Mouse (Mus musculus) olfactory bulb, adult 2 months (tissue): ENCODE measurements around the gene Adra2a. TPM values are rescaled to one million over a fixed set of nuclear protein-coding genes. Genes with fewer than 3 reads are reported as not detected.

Source experiments
- H3K27ac ChIP-seq: fragments of 200-500 bp; 2 replicates; pipeline ENCODE4 v1.5.1; 2012; ENCODE audit warnings: low read depth, low read length; ENCODE audit not compliant: insufficient read depth
- H3K4me1 ChIP-seq: fragments of 200-500 bp; 2 replicates; pipeline ENCODE4 v1.6.1; 2012; ENCODE audit warnings: low read length; ENCODE audit not compliant: control insufficient read depth, insufficient read depth
- H3K4me3 ChIP-seq: fragments of 200-500 bp; 2 replicates; pipeline ENCODE4 v1.5.1; 2012; ENCODE audit warnings: mild to moderate bottlenecking, low read depth, low read length, moderate library complexity; ENCODE audit not compliant: insufficient read depth
- CTCF ChIP-seq: fragments of 200-500 bp; IDR thresholded peaks from 2 replicates; pipeline ENCODE4 v1.5.1; 2012; ENCODE audit warnings: low read depth, mild to moderate bottlenecking, low read length, moderate library complexity; ENCODE audit not compliant: insufficient read depth
- POLR2A ChIP-seq: fragments of 200-500 bp; IDR thresholded peaks from 2 replicates; pipeline ENCODE4 v1.6.1; 2012; ENCODE audit warnings: mild to moderate bottlenecking, low read depth, low read length, moderate library complexity; ENCODE audit not compliant: insufficient read depth
- WGBS: fragments of 180-500 bp; shearing (Covaris S2); methylation state at CpG from one replicate; pipeline ENCODE4 v1.1.7; 2018; 5-methylcytosine and 5-hydroxymethylcytosine counted together
- polyA plus RNA-seq: library from polyadenylated mRNA; stranded (reverse); fragments of >200 nt; gene quantifications from 2 replicates; pipeline ENCODE4 v1.2.4, GENCODE M21; 2012; ENCODE audit warnings: low replicate concordance; ENCODE audit not compliant: missing spikeins, insufficient read depth, insufficient read length

The Adra2a gene
- not detected in 2 replicates for polyA plus RNA-seq

DNA sequence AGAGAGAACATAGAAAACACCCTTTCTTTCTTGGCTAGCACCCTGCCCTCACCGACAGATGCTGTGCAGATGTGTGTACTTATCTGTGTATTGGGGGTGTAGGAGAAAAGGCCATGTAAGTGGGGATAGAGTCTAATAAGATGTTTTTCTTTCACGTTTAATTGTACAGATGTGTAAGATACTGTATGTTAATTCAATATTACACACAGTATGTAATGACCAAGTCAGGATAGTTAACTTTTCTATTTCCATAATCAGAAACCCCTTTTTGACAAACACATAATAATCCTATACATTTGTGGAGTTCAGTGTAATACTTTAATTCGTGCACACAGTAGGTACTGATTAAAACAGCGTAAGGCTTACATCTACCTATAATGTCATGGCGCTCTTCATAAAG, at the start of gene Adra2a:
Gene Adra2a, plus strand, starts transcription at position 301 of the 400 bp plus-strand sequence.
- TF ChIP-seq CTCF, result no peak
- no peak for TF ChIP-seq POLR2A
- H3K27ac ChIP-seq, result no peak within 1 kb of the TSS
- WGBS, result 77% methylated on average over 5 of the region's 5 CpGs

DNA sequence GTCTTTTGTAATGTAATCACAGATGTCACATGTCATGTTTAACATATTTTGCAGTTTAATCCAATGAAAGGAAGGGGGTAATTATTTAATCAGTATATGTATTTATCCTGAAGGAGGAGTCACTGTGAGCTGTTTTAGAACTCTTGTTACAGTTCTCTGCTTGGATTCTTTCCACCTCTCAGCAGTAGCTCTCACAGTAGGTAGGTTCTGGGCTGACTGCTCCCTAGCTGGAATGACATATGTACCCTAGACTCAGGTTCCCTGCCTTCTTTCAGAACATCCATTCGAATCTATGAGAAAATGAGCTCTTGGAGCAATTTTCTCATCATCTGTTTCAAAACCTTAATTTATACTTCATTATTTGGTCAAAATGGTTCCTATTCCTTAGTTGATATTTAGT, 49.7 kb upstream of the Adra2a start:
- 74% methylated on average over 1 of the region's 1 CpGs for WGBS
- TF ChIP-seq POLR2A (no peak), CTCF (no peak)
- H3K4me3 ChIP-seq, result no peak overlapping the region
- no peaks in the 10 kb centered on the region; the same call in 1 of the 2 replicates for H3K4me1 ChIP-seq
- H3K27ac ChIP-seq, result no peak overlapping the region

More for the DNA sequence above, at the start of gene Adra2a:
- H3K4me3 ChIP-seq, result peak within 1 kb of the TSS; percentile 48
- peaks cover 26% of the 10 kb centered on the region for H3K4me1 ChIP-seq

DNA sequence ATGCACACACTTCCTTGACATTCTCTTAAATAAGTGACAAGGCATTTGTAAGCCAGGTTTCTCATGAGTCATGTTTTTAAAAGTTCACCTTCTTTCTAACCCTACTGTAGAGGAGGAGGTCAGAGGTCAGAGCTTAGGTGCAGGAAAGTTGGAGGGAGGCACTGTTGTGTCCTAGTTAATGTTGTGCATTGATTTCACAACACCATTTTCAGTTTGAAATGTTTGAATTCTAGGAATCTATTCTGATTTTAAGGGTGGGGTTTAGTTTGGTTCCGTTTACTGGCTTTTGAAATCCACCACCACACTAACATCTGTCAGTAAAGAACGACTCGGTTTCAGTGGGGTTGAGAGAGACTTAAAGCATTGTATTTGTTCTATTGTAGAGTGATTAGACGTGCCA, 33.0 kb upstream of the Adra2a start:
- TF ChIP-seq CTCF (no peak), POLR2A (no peak)
- WGBS, result 74% methylated on average over 4 of the region's 4 CpGs
- no peak overlapping the region for H3K4me3 ChIP-seq
- H3K27ac ChIP-seq, result no peak overlapping the region
- H3K4me1 ChIP-seq, result no peaks in the 10 kb centered on the region

DNA sequence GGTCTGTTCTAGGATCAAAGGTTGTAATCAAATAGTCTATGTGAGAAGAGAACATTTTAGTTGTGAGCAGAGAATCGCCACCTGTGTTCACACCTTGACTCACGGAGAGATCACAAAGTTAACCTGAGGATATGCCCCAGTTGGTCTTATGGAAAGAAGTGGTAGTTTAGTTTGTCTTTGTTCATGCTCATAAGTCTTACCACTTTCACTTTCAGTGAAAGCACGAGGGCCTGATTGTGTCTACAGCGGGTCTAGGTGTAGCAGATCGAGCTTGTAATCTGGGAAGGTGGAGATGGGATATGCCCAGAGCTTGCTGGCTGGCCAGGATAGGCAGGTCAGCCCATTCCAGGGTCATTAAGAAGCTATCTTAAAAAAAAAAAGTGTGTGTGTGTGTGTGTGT, 29.0 kb upstream of the Adra2a start:
- TF ChIP-seq CTCF, result no peak
- no peaks in the 10 kb centered on the region for H3K4me1 ChIP-seq
- H3K27ac ChIP-seq, result no peak overlapping the region
- no peak overlapping the region for H3K4me3 ChIP-seq
- 95% methylated on average over 5 of the region's 5 CpGs for WGBS

DNA sequence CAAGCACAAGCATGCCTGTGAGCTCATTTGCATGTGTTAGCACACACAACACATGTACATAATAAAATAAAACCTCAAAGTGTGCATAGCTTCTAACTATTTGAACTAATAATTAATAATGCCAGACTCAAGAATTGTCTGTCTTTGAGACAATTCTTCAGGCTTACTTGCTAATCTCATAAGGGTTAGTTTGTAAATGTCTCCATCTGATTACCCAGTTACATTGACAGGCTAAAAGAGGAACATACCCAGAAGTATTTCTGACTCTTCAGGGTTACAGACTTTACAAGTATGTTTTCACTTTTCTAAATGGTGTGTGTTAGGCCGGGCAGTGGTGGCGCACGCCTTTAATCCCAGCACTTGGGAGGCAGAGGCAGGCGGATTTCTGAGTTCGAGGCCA, 28.4 kb upstream of the Adra2a start:
- H3K27ac ChIP-seq, result no peak overlapping the region
- 96% methylated on average over 5 of the region's 5 CpGs for WGBS
- TF ChIP-seq POLR2A, result no peak
- no peak for TF ChIP-seq CTCF
- H3K4me3 ChIP-seq, result no peak overlapping the region
- no peaks in the 10 kb centered on the region for H3K4me1 ChIP-seq

DNA sequence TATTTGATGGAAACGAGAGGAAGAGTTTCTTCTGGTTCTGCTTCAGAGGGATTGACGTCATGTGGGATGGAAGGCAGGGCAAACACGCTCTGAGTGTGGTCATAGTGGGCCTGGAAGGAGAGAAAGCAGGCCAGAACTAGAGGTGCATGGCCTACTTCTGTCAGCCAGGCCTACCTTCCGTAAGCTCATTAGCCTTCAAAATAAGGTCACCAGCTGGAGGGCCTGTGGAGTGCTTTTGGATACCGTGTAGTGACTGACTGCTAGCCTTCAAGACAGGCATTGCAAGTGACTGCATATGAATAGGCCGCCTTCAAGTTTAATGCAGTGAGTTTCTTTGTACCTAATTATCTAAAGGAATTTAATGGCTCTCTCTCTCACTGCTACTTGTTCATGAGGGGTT, 8.9 kb upstream of the Adra2a start:
- TF ChIP-seq CTCF (no peak), POLR2A (no peak)
- no peaks in the 10 kb centered on the region for H3K4me1 ChIP-seq
- no peak overlapping the region for H3K4me3 ChIP-seq
- 61% methylated on average over 6 of the region's 6 CpGs for WGBS
- no peak overlapping the region for H3K27ac ChIP-seq

DNA sequence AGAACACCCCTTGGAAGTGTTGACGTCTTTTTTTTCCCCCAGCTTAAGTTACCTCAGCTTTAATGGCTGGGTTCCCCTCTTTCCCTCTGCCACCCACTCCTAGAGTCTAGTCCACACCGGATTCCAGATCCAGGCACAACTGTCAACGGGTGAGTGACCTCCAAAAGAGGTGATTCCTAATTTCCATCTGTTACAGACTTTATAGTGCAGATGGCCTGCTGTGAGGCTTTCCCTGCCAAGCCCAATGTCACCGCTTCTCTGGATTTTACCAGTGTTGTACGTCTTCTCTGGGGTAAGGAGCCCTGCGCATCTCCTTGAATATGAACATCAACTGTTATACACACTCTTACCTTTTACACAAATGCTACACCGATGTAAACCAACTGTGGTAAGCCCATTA, 4.5 kb upstream of the Adra2a start:
- H3K27ac ChIP-seq, result no peak overlapping the region
- peaks cover 4% of the 10 kb centered on the region for H3K4me1 ChIP-seq
- TF ChIP-seq CTCF (no peak), POLR2A (no peak)
- 73% methylated on average over 7 of the region's 7 CpGs for WGBS
- H3K4me3 ChIP-seq, result no peak overlapping the region

DNA sequence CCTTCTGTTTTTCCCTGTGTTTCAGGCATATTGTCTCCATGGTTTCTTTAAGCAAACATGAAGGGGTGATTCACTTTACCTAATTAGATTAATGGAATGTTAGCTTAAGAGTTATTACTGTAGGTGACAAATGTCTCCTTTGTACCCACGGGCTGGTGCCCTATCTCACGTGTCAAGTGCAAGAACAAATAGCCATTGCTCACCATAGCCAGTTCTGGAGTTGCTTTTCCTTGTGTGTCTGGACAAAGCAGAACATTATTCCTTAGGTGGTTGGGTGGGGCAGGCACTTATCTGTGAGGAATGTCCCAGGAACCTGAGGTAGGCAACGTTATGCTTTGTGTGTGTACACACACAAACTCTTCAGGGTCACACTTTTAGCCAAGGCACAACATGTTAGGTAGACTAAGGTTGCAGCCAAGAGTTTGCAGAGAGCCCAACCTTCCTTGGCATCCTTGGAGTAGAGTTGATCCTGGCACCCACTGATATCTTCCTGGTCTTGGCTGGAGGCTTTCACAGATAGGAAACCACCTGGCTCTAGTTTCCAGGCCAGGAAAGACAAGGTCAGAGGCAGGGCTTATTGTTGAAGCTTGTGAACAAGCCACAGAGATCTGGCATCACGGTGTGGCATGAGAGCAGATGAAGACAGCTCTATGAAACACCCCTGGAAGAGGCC, 3.5 kb upstream of the Adra2a start:
- TF ChIP-seq CTCF (no peak), POLR2A (no peak)
- Histone ChIP-seq H3K4me1 (peaks cover 7% of the 10 kb centered on the region), H3K27ac (no peak overlapping the region), H3K4me3 (no peak overlapping the region)
- WGBS, result 53% methylated on average over 4 of the region's 4 CpGs

DNA sequence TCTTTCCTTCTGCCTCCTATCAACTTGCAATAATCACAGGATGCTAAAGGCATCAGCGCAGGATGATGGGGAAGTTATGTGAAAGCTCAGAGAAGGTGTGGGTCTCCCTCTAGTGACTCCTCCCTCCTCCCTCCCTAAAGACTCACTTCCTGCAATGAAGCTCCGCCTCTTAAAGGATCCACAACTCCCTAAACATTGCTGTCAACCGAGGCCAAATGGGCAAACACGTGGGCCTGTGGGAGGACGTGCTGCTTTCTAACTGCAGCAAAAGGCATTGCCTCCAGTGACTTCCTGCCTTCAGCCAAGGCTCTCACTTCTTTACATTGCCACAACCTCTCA, 3.0 kb upstream of the Adra2a start:
- 23% methylated on average over 5 of the region's 5 CpGs for WGBS
- Histone ChIP-seq H3K4me1 (peaks cover 11% of the 10 kb centered on the region), H3K4me3 (no peak overlapping the region), H3K27ac (no peak overlapping the region)
- TF ChIP-seq CTCF, result no peak
- no peak for TF ChIP-seq POLR2A

DNA sequence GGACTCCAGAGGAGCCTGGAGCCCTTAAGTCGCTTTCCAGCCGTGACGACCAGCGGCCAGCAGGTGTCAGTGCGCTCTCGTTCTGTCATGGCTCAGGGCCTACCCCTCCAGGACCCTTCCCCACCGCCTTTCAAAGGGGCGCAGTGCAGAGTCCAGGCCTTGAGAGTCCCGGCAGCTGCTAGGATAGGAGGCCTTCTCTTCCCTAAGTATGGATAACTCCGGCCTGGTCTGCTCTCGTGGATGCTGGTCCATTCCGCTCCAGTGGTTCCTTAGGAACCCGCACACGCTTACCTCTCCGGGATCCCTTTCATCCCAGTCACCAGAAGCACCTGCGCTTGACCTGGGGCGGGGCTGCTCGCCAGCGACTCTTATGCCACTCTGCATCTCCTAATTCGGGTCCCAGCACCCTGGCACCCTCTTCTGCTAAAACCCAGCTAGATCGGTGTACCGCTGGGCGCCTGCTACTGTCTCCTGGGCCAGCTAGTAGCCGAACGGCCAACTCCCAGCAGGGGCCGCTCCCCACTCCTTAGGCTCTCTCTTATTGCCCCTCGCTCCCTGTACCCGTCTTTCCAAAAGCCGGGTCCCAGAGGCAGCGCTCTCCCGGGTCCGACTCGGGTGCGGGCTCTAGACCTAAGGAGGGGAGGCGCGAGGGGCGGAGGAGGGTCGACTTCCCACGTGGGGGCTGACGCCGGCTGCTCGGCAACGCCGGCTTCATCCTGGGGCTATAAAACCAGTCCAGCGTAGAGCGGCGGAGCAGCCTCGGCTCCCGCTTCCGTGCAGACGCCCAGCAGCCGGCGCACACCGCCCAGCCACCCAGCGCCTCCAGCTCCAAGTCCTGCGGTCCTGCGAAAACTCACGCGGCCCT, 788 bp downstream of the Adra2a start:
- Histone ChIP-seq H3K4me3 (peak overlapping the region; percentile 48), H3K27ac (no peak overlapping the region), H3K4me1 (peaks cover 26% of the 10 kb centered on the region)
- WGBS, result under 1% methylated on average over 59 of the region's 59 CpGs
- TF ChIP-seq POLR2A, result no peak
- TF ChIP-seq CTCF, result peak; percentile 96
